Mouse (Mus musculus): Measurements from ENCODE around the gene 4930556J24Rik. TPM values are rescaled to one million over a fixed set of nuclear protein-coding genes. Genes with fewer than 3 reads are reported as not detected.

Gene 4930556J24Rik
- polyA plus RNA-seq, 1 experiment from 2014 or later = 0.16 TPM

- Histone ChIP-seq H3K27me3 (replicated peaks; ENCODE audit: control insufficient read depth, insufficient read depth, low read length) (0 out of 2 replicates have a peak, but pooled peaks cover 11% of the 10 kb centered on the region), H3K36me3 (ENCODE audit: control insufficient read depth, insufficient read depth) (peaks cover 18% of the 10 kb centered on the region; the same call in 1 of the 2 replicates), H3K4me3 (ENCODE audit: low read depth, low read length) (no peak overlapping the region), H3K27ac (ENCODE audit: low read depth, low read length) (no peak overlapping the region), H3K9ac (ENCODE audit: low read depth, low read length) (no peak overlapping the region), H3K4me1 (replicated peaks; ENCODE audit: control insufficient read depth, insufficient read depth, low read length) (no peaks in the 10 kb centered on the region), H3K9me3 (ENCODE audit: control insufficient read depth) (no peaks in the 10 kb centered on the region), H3K4me2 (replicated peaks; ENCODE audit: low read depth) (no peak overlapping the region)
- TF ChIP-seq CTCF (IDR thresholded peaks at IDR 0.05; ENCODE audit: low read depth) = peak; percentile 87
- ATAC-seq = peak; percentile 49; the same call in 1 of the 2 replicates
- WGBS = 6% methylated on average over 5 of the region's 5 CpGs
Observed at GRCm38 (mm10) chr11:4001603-4002002, 25.0 kb upstream of the 4930556J24Rik start.

DNA sequence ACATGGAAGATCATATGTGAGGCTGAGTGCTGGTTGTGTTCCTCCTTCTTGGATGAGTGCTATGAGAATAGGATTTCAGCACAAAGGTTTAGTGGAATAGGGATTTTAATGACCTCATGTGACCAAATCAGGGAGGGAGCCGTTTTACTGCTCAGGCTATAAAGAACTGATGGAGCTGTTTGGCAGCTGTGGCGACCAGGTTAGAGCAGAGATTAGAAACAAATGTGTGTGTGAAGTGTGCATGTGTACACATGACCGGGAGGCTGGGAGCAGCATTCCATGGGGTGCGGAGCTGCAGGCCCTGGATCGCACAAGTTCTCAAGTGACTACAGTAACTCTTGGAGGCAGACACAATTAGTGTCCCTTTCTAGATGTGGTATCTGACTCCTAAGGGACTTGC is 23.0 kb upstream of the 4930556J24Rik start:
- Histone ChIP-seq H3K4me3 (ENCODE audit: low read depth, low read length) (no peak overlapping the region), H3K9ac (ENCODE audit: low read depth, low read length) (no peak overlapping the region), H3K36me3 (ENCODE audit: control insufficient read depth, insufficient read depth) (peaks cover 18% of the 10 kb centered on the region; the same call in 1 of the 2 replicates), H3K27ac (ENCODE audit: low read depth, low read length) (no peak overlapping the region), H3K4me2 (replicated peaks; ENCODE audit: low read depth) (no peak overlapping the region), H3K27me3 (replicated peaks; ENCODE audit: control insufficient read depth, insufficient read depth, low read length) (0 out of 2 replicates have a peak, but pooled peaks cover 9% of the 10 kb centered on the region), H3K4me1 (replicated peaks; ENCODE audit: control insufficient read depth, insufficient read depth, low read length) (no peaks in the 10 kb centered on the region), H3K9me3 (ENCODE audit: control insufficient read depth) (no peaks in the 10 kb centered on the region)
- no peak for TF ChIP-seq CTCF (IDR thresholded peaks at IDR 0.05; ENCODE audit: low read depth)
- ATAC-seq = peak; percentile 65
- 35% methylated on average over 5 of the region's 5 CpGs for WGBS

GRCm38 (mm10) chr11:3997978-3998720 is 21.6 kb upstream of the 4930556J24Rik start:
- H3K9me3 ChIP-seq (ENCODE audit: control insufficient read depth) = no peaks in the 10 kb centered on the region
- no peaks in the 10 kb centered on the region for H3K4me1 ChIP-seq (replicated peaks; ENCODE audit: control insufficient read depth, insufficient read depth, low read length)
- no peak overlapping the region for H3K27ac ChIP-seq (ENCODE audit: low read depth, low read length)
- 37% methylated on average over 66 of the region's 66 CpGs for WGBS
- H3K4me2 ChIP-seq (replicated peaks; ENCODE audit: low read depth) = peak overlapping the region; percentile 24
- TF ChIP-seq CTCF (IDR thresholded peaks at IDR 0.05; ENCODE audit: low read depth) = no peak
- H3K27me3 ChIP-seq (replicated peaks; ENCODE audit: control insufficient read depth, insufficient read depth, low read length) = 0 out of 2 replicates have a peak, but pooled peaks cover 9% of the 10 kb centered on the region
- no peak overlapping the region for H3K9ac ChIP-seq (ENCODE audit: low read depth, low read length)
- H3K36me3 ChIP-seq (ENCODE audit: control insufficient read depth, insufficient read depth) = peaks cover 18% of the 10 kb centered on the region; the same call in 1 of the 2 replicates
- no peak for ATAC-seq
- H3K4me3 ChIP-seq (ENCODE audit: low read depth, low read length) = no peak overlapping the region

- no peak overlapping the region for H3K27ac ChIP-seq (ENCODE audit: low read depth, low read length)
- peaks cover 18% of the 10 kb centered on the region; the same call in 1 of the 2 replicates for H3K36me3 ChIP-seq (ENCODE audit: control insufficient read depth, insufficient read depth)
- no peaks in the 10 kb centered on the region for H3K4me1 ChIP-seq (replicated peaks; ENCODE audit: control insufficient read depth, insufficient read depth, low read length)
- H3K27me3 ChIP-seq (replicated peaks; ENCODE audit: control insufficient read depth, insufficient read depth, low read length) = 0 out of 2 replicates have a peak, but pooled peaks cover 9% of the 10 kb centered on the region
- ATAC-seq = no peak
- H3K9me3 ChIP-seq (ENCODE audit: control insufficient read depth) = no peaks in the 10 kb centered on the region
- no peak overlapping the region for H3K4me3 ChIP-seq (ENCODE audit: low read depth, low read length)
- H3K9ac ChIP-seq (ENCODE audit: low read depth, low read length) = no peak overlapping the region
- WGBS = 86% methylated on average over 3 of the region's 3 CpGs
- no peak overlapping the region for H3K4me2 ChIP-seq (replicated peaks; ENCODE audit: low read depth)
- no peak for TF ChIP-seq CTCF (IDR thresholded peaks at IDR 0.05; ENCODE audit: low read depth)
Observed at GRCm38 (mm10) chr11:3996840-3997239, 20.3 kb upstream of the 4930556J24Rik start.

GRCm38 (mm10) chr11:3995511-3995910 is 18.9 kb upstream of the 4930556J24Rik start:
- no peak overlapping the region for H3K4me3 ChIP-seq (ENCODE audit: low read depth, low read length)
- H3K27me3 ChIP-seq (replicated peaks; ENCODE audit: control insufficient read depth, insufficient read depth, low read length) = 0 out of 2 replicates have a peak, but pooled peaks cover 9% of the 10 kb centered on the region
- no peak overlapping the region for H3K4me2 ChIP-seq (replicated peaks; ENCODE audit: low read depth)
- H3K36me3 ChIP-seq (ENCODE audit: control insufficient read depth, insufficient read depth) = peaks cover 22% of the 10 kb centered on the region; the same call in 1 of the 2 replicates
- WGBS = 88% methylated on average over 5 of the region's 5 CpGs
- ATAC-seq = no peak
- no peaks in the 10 kb centered on the region for H3K4me1 ChIP-seq (replicated peaks; ENCODE audit: control insufficient read depth, insufficient read depth, low read length)
- no peak overlapping the region for H3K9ac ChIP-seq (ENCODE audit: low read depth, low read length)
- no peak for TF ChIP-seq CTCF (IDR thresholded peaks at IDR 0.05; ENCODE audit: low read depth)
- no peaks in the 10 kb centered on the region for H3K9me3 ChIP-seq (ENCODE audit: control insufficient read depth)
- no peak overlapping the region for H3K27ac ChIP-seq (ENCODE audit: low read depth, low read length)

GRCm38 (mm10) chr11:3993914-3994313 is 17.3 kb upstream of the 4930556J24Rik start:
- H3K9me3 ChIP-seq (ENCODE audit: control insufficient read depth) = no peaks in the 10 kb centered on the region
- H3K9ac ChIP-seq (ENCODE audit: low read depth, low read length) = no peak overlapping the region
- H3K4me2 ChIP-seq (replicated peaks; ENCODE audit: low read depth) = no peak overlapping the region
- no peak for ATAC-seq
- peaks cover 22% of the 10 kb centered on the region; the same call in 1 of the 2 replicates for H3K36me3 ChIP-seq (ENCODE audit: control insufficient read depth, insufficient read depth)
- no peak overlapping the region for H3K27ac ChIP-seq (ENCODE audit: low read depth, low read length)
- no peak for TF ChIP-seq CTCF (IDR thresholded peaks at IDR 0.05; ENCODE audit: low read depth)
- no peaks in the 10 kb centered on the region for H3K4me1 ChIP-seq (replicated peaks; ENCODE audit: control insufficient read depth, insufficient read depth, low read length)
- WGBS = 88% methylated on average over 6 of the region's 6 CpGs
- H3K27me3 ChIP-seq (replicated peaks; ENCODE audit: control insufficient read depth, insufficient read depth, low read length) = 0 out of 2 replicates have a peak, but pooled peaks cover 9% of the 10 kb centered on the region
- no peak overlapping the region for H3K4me3 ChIP-seq (ENCODE audit: low read depth, low read length)
